Mouse (Mus musculus) cortical plate, adult 2 months (tissue): ENCODE measurements at regions not wholly inside any gene's neighbourhood (a gene's known extent, or its start where the extent isn't known, plus 50 kb on each side); places are given as distances from the start of the nearest gene placed in this dataset.

Source experiments
- CTCF ChIP-seq: fragments of 200-500 bp; IDR thresholded peaks from 2 replicates; pipeline ENCODE4 v1.5.1; 2011; ENCODE audit warnings: mild to moderate bottlenecking, control low read depth, low read length; ENCODE audit not compliant: insufficient read depth; ENCODE audit errors: extremely low read depth
- POLR2A ChIP-seq: fragments of 200-500 bp; IDR thresholded peaks from 2 replicates; pipeline ENCODE4 v1.6.1; 2011; ENCODE audit warnings: mild to moderate bottlenecking, low read length, control low read depth; ENCODE audit not compliant: insufficient read depth; ENCODE audit errors: extremely low read depth

DNA sequence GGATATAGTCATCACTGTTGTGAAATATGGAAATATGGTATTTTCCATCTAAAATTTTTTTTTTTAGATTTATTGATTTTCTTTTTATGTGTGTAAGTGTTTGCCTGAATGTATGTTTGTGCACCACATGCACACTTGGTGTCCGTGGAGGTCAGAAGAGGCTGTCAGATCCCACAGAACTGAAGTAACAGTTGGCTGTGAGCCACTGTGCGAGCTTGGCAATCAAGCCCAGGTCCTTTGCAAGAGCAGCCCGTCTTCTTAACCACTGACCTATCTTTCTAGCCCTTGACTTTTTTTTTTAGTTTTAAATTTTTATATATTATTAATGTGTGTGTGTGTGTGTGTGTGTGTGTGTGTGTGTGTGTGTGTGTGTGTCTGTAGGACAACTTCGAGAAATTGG lies 52.5 kb upstream of the Zfp618 start:
- TF ChIP-seq POLR2A (no peak), CTCF (no peak)
